Mouse (Mus musculus): ENCODE measurements around the gene Cpeb4.

Gene Cpeb4

GRCm38 (mm10) chr11:31847469-31847805 lies 24.6 kb upstream of the Cpeb4 start:
- DNase-seq = no peak

- DNase-seq = no peak
These were observed 23.3 kb upstream of the Cpeb4 start for GRCm38 (mm10) chr11:31848725-31849124.

- no peak for DNase-seq
These were observed 21.7 kb upstream of the Cpeb4 start for GRCm38 (mm10) chr11:31850156-31850775.

- DNase-seq = peak; percentile 69
These were observed 21.0 kb upstream of the Cpeb4 start for GRCm38 (mm10) chr11:31850995-31851394.

- no peak for DNase-seq
These were observed 20.1 kb upstream of the Cpeb4 start for GRCm38 (mm10) chr11:31851702-31852560.

- no peak for DNase-seq
These were observed 17.1 kb upstream of the Cpeb4 start for GRCm38 (mm10) chr11:31854955-31855354.

- DNase-seq = no peak
These were observed 14.5 kb upstream of the Cpeb4 start for GRCm38 (mm10) chr11:31857479-31857878.

- DNase-seq = no peak
These were observed 10.7 kb upstream of the Cpeb4 start for GRCm38 (mm10) chr11:31861149-31861890.

- DNase-seq = no peak
These were observed 4.0 kb upstream of the Cpeb4 start for GRCm38 (mm10) chr11:31867976-31868375.

GRCm38 (mm10) chr11:31870285-31871010 lies 1.6 kb upstream of the Cpeb4 start:
- DNase-seq = peak; percentile 100

- peak; percentile 57 for DNase-seq
These were observed 873 bp upstream of the Cpeb4 start for GRCm38 (mm10) chr11:31871135-31871541.

GRCm38 (mm10) chr11:31872546-31873261 lies 693 bp downstream of the Cpeb4 start:
- DNase-seq = peak; percentile 26

- no peak for DNase-seq
These were observed 2.1 kb downstream of the Cpeb4 start for GRCm38 (mm10) chr11:31874071-31874470.

GRCm38 (mm10) chr11:31883671-31884070 lies 11.7 kb downstream of the Cpeb4 start:
- no peak for DNase-seq

- peak; percentile 12 for DNase-seq
These were observed 13.8 kb downstream of the Cpeb4 start for GRCm38 (mm10) chr11:31885765-31886164.

GRCm38 (mm10) chr11:31888229-31888628 lies 16.2 kb downstream of the Cpeb4 start:
- DNase-seq = peak; percentile 24

GRCm38 (mm10) chr11:31892152-31892551 lies 20.1 kb downstream of the Cpeb4 start:
- DNase-seq = no peak

- DNase-seq = no peak
These were observed 21.6 kb downstream of the Cpeb4 start for GRCm38 (mm10) chr11:31893639-31894038.

- DNase-seq = no peak
These were observed 24.2 kb downstream of the Cpeb4 start for GRCm38 (mm10) chr11:31896065-31896792.

- no peak for DNase-seq
These were observed 24.9 kb downstream of the Cpeb4 start for GRCm38 (mm10) chr11:31896905-31897304.

- DNase-seq = no peak
These were observed 27.2 kb downstream of the Cpeb4 start for GRCm38 (mm10) chr11:31899166-31899565.

GRCm38 (mm10) chr11:31900736-31901135 lies 28.7 kb downstream of the Cpeb4 start:
- peak; percentile 44 for DNase-seq
